Mouse (Mus musculus): Measurements from ENCODE around the gene Dnah6.

GRCm38 (mm10) chr6:73027881-73028280 is 193.6 kb downstream of the Dnah6 start:
- TF ChIP-seq CTCF (IDR thresholded peaks at IDR 0.05; ENCODE audit: insufficient read depth, low read depth, low read length), result no peak
- TF ChIP-seq POLR2A (IDR thresholded peaks at IDR 0.05; ENCODE audit: insufficient read depth, low read depth, low read length), result no peak

Data from olfactory bulb, adult 2 months (tissue).